Mouse (Mus musculus) embryo, embryonic 11 days (tissue): ENCODE data around the gene Sf3b4.
A peak's percentile ranks its signal among the peaks of the same experiment; 100 is the strongest.
"Not testable (repeated sequence)": the region's sequence is repeated elsewhere in the genome, so short reads cannot be mapped to it uniquely, and the experiment has no call there.

Experiments used
- DNase-seq: peaks from one replicate; pipeline ENCODE4 v3.0.0-alpha.2; 2015

Gene Sf3b4

DNA sequence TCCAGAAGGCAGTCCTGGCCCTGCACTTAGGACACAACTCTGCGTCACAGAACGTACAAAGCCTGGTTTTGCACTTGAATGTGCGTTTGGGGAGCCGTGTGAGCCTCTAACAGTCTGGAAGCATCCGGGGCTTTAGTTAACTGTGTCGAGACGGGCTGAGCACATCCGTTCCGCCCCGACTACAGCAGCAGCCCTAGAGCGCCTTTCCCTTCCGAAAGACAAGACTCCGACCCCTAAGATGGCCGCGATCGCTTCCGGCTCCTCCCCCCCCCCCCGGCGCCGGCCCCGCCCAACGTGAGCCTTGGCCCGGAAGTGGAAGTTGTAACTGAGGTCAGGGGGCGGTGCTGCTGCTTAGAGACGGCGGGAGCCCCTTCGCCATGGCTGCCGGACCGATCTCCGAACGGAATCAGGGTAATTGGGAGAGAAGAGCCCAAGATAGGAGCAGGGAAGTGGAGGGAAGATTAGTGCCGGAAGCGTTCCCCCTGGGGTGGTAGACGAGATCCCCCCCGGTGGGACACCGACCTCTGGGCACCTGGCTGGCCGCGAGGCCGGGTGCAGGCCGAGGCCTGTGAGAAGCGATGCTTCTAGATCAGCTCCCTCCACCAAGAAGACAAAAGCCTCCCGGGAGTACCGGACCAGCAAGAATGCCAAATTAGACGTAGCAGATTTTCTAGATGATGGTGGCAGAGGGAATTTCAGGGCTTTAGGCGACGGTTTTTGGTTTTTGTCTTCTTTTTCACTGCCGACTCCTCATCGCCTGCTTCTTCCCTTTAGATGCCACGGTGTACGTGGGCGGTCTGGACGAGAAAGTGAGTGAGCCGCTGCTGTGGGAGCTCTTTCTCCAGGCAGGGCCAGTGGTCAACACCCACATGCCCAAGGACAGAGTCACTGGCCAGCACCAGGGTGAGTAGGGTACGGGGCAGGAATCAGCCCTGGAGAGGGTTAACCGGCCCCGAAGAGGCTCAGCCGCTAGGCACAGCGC, at the start of gene Sf3b4:
Sf3b4 (plus strand) TSS at position 136 of the 982 bp plus-strand sequence.
- DNase-seq, result peak; percentile 95

DNA sequence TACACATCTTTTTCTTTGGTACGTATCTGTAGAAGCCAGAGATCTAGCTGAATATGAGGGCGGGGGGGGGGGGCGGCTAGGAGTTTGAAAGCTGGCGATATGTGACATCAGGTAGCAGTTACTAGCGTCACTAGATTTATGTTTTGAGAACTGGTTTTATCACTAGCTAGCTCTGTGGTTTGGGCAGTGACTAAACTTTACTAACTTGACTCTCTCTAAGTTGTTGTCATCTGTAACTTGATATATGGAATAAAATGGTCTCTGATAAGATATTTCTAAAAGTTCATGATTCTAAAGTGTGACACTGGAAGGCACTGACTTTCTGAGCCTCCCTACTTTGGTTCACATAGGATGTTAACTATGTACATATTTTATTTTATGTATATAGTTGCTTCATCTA, 47.9 kb upstream of the Sf3b4 start:
- DNase-seq, result no peak

DNA sequence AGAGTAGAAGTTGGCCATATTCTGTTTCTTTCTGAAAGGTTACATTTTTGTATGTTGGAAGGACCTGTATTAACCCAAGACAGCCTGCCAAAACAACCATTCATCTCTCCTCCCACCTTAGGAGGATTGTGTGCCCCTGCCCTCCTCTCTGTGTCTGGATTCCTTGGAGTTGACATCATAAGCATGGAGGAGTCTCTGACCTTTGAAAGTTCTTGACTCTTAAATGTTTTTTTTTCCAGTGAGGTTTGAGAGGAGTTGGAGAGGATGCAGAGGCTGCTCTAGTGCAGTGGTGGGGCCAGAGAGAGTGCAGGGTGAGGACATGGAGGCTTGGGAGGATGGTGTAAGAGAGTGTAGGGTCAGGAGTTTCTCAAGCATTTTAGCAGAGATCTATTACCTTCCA, 44.0 kb upstream of the Sf3b4 start:
- peak; percentile 6 for DNase-seq

DNA sequence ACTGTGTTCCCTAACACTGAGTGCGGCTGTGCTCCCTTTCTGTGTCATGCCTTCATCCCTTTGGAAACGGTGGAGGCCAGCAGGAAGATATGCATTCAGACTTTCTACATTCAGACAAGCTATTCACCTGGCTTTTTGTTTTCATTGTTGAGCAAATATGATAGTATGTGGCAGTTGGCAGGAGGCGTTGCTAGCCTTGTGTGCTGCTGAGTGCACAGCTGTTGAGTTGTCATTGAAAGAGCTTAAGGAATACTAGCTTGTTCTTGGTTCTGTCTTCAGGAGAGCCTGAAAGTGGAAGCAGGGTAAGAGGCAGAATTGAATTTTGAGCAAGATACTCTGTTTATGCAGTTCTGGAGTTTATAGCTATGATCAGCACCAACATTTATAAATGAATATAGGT, 39.7 kb upstream of the Sf3b4 start:
- no peak for DNase-seq

DNA sequence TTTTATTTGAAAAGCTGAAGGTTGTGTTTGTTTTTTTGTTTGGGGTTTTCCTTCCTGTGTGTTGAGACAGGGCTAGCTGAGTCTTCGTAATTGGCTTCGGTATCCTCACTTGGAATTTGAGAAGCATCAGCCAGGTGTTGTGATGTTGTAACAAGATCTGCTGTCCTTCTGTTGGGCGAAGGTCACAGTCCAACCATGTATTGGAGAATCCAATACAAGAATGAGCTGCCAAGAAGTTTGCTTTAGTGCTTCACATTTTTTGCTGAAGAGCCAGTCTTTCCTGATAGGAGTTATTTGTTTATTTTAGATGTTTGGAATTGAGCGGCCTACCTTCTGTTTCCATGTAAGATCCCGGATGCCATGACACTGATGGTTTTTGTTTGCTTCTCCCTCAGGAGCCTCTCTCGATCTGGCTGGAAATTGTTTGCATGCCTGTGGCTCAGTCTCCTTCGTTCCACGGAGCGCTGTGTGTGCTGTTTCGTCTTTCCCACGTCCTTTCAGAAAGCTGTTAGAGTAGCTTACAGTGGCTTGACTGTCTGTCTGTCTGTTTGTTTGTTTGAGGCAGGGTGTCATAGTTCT, 38.7 kb upstream of the Sf3b4 start:
- no peak for DNase-seq

DNA sequence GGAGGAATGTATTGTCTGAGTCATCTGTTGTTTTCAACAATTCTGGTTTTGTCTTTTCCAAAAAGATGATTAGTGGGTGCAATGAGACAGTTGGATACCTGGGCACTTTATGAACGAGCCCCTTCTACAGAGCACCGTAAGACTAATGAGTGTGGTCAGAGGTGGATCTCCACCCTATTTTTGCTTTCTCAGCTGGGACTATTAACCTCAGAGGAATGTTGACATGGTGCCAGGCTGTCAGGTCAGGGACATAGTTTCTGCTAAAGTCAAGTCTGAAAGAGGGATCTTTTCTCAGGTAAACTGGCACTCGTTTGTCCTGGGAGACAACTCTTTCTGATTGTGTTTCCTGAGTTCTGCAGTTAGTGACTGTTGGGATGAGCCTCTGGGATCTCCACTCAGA, 37.1 kb upstream of the Sf3b4 start:
- no peak for DNase-seq

DNA sequence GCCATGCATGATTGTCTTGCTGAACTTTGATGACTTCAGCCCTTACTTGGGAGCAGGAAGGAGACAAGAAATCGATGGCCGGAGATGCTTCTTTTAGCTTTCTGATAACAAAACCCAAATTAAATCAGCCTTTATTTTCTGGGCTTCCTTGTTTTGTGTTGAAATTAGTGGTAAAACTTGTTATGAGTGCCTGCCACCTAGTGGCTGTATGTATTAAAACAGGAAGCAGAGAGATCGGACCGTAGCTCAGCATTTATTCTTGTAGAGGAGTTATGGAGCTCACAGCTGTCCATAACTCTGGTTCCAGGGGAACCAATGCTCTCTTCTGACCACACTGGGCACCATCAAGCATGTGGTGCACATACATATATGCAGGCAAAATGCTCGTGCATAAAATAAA, 24.2 kb upstream of the Sf3b4 start:
- DNase-seq, result peak; percentile 76

DNA sequence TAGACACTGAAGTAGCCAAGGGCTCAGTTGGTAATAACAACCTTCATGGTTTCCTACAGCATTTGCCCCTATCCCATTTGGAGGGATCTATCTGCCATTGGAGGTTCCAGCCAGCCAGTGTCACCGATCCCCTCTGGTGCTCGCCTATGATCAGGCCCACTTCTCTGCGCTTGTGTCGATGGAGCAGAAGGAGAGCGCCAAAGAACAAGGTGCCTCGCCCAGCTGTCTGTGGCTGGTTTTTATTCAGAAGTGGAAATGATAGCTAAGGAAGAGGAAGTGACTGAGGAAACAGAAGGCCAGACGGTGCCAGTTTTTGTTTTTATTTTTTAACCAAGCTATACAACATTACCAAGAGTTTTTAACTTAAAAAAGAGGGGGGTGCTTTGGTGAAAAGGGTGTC, 20.3 kb upstream of the Sf3b4 start:
- no peak for DNase-seq

DNA sequence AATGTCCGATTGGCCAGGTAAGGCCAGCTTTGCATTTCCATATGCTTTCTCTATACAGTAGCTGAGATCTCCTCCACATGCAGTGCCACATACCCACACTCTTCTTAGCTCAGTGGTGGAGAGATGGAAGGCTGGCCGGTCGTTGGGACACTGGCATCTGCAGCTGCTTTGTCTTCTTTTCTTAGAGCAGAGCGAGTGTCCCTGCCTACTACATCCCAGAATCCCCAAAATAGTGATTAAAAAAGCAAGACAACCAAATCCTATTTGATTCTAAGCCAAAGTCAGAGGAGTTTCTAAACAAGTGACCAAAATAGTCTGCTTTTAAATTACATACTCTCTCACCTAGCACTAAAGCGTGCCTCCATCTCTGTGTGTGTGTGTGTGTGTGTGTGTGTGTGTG, 19.5 kb upstream of the Sf3b4 start:
- no peak for DNase-seq

DNA sequence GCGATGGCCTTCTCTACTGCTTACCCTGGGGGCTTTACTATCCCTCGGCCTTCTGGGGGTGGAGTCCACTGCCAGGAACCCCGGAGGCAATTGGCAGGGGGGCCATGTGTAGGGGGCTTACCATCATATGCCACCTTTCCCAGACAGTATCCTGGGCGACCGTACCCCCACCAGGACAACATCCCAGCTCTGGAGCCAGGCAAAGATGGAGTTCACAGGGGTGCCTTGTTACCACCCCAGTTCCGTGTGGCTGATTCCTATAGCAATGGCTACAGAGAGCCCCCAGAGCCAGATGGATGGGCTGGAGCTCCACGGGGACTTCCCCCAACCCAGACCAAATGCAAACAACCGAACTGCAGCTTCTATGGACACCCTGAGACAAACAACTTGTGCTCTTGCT, 16.6 kb upstream of the Sf3b4 start:
- no peak for DNase-seq

DNA sequence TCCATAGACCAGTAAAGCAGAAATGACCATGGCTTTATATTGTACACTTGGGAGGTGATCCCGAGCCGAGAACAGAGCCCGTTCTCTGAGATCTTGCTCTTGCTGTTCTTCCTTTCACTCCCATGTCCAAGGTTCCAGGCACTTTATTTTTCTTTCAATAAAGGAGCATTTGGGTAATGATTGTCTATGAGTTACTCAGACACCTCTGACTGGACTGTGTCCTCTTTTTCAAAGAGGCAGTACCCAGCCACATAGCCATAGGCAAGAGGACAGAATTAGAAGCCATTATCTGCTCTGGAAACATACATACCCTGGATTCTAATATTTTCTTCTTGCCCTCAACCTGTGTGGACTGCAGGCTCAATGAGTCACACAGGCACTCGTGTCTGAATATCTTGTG, 12.3 kb upstream of the Sf3b4 start:
- DNase-seq, result no peak

DNA sequence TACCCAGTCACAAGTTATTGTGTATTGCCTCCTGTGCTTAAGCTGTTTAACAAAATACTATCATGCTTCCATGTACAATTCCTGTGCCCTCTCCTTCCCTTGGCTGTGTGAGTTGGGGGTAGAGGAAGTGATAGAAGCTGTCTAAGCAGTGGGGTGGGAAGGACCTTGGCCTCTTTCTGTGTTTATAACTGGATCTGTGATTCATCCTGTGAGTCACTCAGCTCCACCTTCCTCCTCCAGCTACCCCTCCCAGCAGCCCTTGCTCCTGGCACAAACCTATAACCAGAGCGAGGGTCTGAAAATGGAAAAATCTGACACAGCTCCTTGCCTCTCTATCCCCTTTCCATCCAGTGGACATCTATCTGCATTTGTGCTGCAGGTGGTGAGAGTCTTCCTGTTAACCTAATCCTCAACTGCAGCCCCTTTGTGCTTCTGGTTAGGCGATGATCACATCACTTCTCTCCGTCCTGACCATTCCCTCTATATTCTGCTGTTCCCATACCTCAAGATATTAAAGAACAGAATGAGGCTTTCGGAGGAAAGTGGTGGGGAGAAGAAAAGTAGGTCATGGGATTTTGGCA, 11.8 kb upstream of the Sf3b4 start:
- DNase-seq, result no peak

DNA sequence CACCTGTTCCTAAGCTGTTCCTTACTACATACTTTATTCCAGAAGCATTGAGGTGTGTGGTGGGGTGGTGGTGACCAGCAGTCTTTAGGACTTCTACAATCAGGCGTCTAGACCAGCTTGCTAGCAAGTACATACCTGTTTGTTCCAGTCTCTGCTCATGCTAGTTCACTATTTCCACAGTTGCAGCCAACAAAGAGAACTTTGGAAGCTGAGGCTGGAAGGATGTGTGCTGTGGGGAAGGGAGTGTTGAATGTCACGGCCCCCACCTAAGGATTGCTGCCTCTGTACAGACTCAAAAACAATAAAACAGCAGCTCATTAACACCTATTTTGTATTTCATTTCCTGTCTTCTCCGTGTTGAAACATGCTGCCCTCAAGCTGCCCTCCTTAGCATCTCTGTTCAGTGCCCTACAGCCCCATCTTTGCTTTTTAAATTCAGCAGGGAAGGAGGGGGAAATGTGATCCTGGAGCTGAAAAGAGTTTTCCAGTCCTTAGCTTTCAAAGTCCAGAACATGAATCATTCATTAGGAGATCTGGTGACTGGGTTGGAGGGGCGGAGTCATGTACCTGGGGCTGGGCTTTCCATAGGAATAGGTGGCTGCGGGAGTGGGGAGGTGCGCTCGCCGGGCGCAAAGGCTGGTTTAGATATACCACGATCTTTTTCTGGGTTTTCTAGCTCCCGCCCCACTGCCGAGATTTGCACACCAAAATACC, 11.2 kb upstream of the Sf3b4 start:
- peak; percentile 81 for DNase-seq

DNA sequence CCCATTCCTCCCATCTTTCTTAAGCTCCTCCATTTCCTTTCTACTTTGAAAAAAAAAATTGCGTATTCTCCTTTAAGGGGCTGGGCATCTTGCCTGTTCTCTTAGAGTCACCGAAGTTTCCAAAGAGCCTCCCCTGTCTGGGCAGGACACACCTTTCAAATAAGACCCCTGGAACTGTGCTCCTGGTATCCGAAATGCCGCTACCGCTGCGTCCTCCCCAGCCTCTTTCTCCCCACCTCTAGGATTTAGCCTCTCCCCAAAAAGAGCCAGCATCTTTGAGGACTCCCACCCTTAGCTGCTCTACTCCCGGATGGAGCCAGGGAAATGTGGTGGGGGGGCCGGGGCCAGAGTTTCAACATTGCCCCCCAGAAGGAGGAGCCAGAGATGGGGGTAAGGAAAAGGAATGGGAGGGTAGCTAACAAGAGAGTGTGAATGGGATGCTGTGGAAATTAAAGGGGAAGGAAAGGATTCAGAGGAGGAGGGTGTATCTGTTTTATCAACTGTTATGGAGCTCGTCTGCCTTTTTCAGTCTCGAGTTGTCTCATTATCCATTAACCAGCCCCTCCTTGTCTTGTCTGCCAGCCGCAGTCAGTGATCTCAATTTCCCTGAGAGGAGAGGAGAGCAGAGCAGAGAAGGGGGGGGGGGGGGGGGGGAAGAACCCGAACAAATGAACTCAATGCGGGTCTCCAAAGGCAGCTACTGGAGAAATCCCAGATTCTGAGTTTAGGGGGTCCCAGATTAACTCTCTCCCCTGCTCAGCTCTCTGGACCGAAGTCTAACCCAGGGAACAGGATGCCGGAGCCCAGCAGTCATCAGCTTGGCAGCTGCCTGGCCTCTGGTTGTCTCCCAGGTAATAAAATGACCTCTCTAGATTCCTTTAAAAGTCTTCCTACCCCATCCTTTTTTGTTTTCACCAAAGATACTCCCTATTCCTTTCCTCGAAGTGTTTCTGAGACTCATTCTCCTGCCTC, 10.0 kb upstream of the Sf3b4 start, which contains the start of gene Mtmr11:
Mtmr11 (plus strand) TSS at position 136 of the 972 bp plus-strand sequence.
- DNase-seq, result peak; percentile 47

DNA sequence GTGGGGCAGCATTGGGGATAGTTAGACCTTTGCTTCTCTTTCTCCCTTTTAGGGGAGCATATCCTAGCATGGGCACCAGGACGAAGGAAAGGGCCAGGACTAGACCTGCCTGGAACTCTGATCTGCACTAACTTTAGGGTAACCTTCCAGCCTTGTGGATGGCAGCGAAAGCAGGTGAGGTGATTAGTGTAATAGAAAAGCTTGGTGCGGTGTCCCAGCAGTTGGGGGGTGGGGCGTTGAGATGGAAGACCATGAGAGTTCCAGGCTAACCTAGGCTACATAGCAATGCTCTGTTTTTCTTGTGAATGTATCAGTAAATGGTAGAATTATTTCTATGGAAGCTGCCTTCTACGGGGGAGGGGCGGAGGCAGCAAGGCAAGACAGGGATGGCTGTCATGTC, 9.1 kb upstream of the Sf3b4 start:
- no peak for DNase-seq

DNA sequence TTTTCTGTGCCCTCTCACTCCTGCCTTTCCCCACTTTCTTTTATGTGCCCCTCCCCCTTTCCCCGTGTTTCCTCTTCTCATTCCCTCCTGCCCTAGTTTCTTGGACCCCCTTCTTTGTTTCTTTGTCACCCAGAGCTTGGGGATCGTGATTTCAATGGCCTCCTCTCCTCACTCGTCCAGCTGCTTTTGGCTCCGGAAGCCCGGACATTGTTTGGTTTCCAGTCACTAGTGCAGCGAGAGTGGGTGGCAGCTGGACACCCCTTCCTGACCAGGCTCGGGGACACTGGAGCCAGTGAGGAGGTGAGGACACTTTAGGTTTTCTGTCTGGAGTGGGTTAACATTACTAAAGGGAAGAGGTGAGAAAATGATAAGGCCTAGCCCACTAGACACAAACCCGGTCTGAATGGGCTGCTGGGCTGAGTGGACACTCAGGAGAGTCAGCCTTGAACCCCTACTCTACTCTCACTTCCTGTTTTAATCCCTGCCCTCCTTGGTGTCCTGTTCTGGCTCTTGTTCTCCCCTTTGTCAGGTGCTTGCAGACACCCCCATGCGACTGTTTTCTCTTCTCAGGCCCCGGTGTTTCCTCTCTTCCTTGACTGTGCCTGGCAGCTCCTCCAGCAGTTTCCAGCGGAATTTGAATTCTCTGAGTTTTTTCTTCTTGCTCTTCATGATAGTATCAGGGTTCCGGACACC, 3.5 kb upstream of the Sf3b4 start:
- DNase-seq, result no peak

DNA sequence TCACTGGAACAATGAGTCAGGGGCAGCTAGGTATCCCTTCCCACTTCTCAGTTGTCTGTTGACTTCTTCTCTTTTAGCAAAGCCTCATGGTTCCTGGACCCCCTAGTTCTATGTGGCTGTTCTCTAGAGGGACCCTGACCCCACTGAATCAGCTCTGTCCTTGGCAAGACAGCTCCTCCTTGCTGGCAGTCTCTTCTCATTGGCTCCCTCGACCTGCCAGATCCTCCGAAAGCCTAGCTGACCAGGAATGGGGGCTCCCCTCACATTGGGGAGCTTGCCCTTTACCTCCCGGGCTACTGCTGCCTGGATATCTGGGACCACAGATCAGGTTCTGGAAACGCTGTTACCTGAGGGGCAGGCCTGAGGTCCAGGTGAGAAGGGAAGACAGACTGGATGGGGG, 1.9 kb upstream of the Sf3b4 start:
- DNase-seq, result no peak

DNA sequence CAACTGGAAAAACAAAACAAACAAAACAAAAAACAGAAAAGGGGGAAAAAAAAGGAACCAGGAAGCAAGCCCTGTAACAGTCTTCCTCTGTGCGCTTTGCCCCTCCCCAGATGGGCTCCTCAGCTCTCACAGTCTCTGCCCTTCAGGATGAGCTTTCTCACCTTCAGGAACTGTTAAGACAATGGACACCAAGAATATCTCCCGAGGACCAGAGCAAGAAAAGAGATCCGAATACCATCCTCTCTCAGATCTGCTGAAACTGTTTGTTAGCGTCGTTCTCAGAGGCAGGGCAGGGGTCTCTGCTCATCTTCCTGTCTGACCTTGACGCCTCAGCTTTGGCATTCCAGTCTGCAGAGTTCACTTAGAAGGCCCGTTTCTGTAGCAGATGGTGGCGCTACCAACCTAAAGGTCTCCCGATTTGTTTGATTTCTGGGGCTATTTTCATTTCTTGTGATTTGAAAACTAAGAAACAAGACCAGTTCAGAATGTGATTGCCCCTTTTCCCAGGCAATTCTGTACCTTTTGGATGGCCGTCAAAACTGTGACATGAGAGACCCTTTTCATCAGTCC, 1.1 kb upstream of the Sf3b4 start:
- no peak for DNase-seq

DNA sequence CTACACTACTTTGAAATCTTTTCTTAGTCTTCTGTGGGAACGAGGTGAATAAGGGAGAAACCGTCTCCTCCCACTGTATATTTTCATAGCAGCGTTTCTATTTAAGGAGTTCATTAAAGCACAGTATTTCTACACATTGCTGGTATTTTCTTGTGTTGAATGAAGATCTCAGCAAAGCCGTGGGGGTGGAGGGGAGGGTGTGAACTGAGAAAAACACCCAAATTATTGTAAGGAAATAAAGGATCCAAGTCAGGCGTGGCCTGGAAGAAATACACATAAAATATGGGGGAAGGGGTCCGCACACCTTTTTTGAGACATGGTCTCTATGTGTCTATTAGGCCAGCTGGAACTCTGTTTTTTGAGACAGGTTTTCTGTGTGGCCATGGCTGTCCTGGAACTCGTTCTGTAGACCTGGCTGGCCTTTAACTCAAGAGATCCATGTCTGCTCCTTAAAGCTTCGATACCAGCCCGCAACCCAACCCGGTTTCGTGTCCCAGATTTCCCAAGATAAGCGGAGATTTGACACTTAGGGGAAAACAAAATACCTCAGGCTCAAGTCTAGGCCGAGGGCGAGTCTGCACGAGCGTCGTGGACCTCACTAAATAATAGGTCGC, 442 bp upstream of the Sf3b4 start:
- no peak for DNase-seq

DNA sequence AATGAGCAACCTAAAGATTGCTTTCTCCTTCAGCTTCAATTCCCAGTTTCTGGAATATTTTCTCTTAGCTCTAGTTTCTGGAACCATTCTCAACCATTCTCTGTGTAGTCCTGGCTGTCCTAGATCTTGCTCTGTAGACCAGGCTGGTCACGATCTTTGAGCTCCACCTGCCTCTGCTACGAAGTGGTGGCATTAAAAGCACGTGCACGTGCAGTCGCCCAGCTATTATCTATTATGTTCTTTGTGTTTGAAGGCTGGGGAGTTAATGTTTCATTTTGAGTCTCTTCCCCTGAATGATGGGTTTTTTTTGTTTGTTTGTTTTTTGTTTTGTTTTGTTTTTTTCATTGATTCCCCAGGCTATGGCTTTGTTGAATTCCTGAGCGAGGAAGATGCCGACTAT, 1.1 kb downstream of the Sf3b4 start:
- no peak for DNase-seq

DNA sequence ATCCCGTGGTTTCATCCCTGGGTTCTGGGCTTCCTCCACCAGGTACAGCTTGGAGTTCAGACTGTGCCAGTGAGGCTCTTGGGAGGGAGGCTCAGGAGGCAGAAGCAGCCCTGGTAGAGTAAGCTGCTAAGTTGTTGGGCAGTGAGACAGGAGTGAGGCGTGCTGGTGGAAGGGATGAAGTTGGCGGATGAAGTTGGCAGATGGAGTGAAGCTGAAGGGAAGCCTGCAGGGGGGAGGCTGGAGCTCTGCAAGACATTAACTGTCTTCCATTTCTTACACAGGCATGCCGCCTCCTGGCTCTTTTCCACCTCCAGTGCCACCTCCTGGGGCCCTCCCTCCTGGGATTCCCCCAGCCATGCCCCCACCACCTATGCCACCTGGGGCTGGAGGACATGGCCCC, 1.9 kb downstream of the Sf3b4 start:
- not testable (repeated sequence) for DNase-seq
